Mouse (Mus musculus): ENCODE results near the gene Top1.

Top1 gene

DNA sequence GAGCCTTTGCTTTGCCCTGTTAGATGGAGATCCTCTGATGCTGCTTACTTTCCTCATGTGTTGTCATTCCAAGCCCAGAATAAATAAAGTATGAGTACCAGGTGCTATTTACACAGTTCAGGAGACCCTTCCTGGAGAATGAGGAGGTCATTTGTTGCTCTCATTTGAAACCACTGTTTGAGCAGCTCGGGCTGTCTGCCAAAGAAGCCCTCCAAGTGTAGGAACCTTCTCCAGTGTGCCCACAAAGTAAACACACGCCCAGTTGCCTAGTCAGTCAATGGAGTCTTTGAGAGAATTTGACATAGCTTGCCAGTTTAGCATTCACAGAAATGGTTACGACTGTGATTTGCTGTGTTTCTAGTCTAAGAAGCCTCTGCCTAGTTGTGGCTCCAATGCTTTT, 73.1 kb downstream of the Top1 start:
- no peak for DNase-seq (ENCODE audit: low spot score)

DNA sequence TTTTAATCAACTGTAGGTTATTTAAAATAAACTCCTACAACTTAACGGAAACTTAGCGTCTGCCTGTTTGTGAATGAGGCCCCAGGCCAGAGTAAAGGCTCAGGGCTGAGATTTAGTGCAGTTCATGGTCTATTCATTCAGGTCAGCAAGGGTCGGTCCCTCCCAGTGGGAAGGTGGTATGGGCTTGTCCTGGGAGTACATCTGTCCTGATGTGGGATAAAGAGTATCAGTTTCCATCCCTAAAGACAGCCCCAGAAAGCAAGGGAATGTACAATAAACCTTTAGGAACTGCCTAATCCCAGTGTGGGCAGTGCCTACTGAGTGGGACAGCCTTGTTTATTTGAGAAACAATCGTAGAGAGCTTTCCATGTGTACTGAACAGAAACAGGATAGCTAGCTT, 77.0 kb downstream of the Top1 start:
- no peak for DNase-seq (ENCODE audit: low spot score)

DNA sequence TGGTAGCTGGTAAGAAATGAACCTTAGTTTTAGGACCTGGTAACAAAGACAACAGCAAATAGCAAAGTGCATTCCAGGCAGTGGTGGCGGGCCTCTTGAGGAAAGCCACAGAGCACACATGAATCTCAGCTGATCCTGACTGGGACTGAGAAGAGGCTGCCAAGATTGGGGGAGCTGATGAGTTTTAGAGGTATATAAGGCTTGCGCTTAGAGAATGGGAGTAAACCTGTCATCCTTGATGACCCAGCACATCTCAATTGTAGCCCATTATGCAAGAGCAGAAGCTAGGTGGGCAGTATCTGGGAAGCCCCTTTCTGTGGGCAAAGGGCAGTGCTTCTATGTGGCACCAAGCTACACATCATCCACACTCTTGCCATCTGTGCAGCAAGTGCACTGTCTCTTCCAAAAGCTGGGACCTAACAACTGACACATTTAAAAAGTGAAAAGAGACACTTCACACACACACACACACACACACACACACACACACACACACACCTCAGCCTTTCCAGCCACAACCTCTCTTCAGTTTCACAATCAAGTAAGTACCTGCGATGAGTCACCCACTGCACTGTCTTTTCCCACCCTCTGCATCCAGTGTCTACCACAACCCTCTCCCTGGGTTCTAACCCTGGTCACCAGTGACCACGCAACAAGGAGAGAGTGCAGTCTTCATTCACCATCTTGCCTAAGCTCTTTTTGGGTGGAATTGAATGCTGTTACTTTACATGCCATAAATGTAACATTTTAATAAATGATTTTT, 78.1 kb downstream of the Top1 start:
- DNase-seq (ENCODE audit: low spot score) = no peak

DNA sequence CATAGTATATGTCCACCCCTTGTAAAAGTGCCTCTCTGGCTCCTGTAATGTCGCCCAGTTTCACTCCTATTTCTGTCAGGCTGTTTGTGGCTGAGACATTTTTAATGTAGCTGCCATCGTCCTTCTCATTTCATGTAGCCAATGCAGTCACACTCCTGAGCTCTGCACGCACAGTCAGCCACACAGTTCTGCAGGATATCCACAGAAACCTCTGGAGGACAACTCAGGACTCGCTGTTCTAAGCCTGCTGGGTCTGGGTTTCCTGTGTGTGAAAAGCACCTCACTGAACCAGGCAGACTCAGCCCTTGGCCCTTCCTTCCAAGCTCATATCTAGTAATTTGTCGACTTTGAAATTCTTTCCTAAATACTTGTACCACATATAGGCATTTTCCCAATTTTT, 78.8 kb downstream of the Top1 start:
- DNase-seq (ENCODE audit: low spot score) = no peak

DNA sequence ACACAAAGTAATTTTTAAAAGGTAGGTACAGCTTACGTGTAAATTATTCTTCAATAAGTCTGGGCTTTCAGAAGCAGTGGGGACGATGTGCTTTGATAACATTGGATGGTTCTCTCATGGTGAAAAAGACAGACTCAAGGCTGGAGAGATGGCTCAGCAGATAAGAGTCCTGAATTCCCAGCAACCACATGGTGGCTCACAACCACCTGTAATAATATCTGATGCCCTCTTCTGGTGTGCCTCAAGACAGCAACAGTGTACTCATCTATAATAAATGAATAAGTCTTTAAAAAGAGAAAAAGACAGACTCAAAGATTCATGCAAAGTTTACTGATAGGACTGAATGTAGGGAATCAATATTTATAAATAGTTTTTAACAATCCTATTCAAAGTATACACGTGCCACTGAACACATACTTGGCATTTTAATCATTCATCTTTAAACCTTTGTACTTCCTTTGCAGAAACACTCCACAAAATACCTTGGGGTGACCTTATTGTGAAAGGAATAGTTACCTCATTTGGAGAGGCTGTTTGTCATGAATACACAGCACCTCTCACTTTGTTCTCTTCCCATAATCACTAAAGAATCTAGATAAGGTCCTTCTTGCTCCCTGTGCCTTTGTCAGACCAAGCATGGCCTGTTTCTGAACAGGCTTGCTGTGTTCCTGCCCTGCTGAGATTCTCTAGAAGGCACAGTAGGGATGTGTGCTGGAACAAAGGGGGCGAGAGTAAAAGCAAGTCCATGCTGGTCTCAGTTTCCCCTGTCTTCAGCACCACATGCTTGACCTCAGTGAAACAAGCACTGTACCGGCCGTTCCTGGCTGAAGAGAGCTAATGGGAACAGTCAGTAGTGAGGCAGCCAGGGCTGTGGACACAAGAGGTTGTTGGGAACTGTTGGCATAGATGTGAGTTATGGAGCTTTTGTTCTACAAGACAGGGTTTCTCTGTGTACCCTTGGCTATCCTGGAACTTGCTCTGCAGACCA, 80.5 kb downstream of the Top1 start:
- no peak for DNase-seq (ENCODE audit: low spot score)

DNA sequence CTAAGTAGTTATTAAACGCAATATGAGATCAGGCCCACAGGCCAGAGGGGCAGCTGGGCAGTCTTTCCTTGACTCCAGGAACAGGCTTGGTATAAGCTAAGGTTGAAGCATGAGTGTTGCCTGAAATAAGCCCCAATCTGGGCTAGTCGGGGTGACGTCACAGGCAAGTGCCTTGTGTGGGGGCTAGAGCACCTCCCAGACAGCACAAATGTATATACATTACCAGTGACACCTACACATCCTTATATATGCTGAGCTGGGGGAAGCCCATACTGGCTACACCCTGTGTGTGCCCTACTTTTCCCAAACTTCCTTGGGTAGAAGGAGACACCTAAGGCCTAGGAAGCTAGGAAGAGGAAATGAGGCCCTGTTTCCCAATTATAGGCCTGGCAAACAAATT, 83.3 kb downstream of the Top1 start:
- no peak for DNase-seq (ENCODE audit: low spot score)

DNA sequence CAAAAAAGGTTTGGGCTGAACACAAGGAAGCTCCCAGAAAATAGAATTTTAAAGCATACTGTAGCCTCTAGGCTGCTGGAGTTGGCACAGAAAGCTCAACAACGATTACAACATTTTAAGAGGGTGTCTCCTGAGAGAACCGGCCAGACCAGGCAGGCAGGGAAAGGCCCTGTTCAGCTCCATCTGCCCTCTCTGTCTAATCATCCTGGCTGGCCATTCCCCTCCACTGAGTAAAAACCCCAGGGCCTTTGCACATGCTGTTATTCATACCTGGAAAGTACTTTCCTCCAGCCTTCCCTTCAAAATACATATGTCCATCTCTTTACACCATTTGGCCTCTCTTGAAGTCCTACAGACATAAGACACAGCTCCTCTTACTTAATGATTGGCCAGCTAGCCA, 83.7 kb downstream of the Top1 start:
- no peak for DNase-seq (ENCODE audit: low spot score)

DNA sequence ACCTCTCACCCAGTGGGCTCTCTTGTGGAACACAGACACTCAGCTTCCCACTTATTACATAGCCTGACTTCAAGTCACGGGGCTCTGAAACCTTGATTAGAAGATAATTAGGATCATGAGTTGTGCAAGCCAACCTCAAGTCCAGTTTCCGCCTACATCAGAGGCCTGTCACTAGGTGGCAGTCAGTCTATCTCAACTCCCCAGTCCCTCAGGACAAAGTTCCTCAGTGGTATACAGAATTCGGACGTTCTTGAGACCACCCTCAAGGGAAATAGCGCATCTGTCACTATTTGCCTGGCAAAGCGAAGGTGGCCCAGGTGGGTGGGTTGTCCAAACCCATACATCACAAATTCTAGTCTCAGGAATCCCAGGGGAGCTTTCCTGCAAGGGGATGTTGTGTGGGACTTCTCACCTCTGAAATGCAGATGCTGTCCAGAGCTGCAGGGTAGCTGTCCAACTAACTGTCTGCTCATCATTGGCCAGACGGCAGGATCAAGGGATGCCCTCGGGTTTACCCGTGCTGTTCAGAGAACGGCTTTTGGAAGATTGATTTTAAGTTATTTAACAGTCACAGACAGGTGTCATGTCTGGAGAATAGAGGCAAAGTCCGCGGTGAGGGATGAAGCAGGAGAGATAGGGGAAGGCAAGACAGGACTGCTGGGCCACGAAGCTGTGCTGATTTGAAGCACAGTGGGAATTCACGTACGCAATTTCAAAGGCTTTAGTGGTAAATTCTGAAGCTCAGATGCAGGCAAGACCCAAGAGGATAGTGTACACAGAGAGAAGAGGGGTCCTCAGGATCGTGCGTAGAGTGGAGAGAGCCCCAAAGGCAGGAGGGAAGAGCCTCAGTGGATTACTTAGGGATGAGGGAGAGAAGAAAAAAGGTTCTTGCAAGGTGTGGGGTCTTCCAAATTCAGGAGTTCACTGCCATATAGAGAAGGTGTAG, 84.4 kb downstream of the Top1 start:
- DNase-seq (ENCODE audit: low spot score) = no peak

DNA sequence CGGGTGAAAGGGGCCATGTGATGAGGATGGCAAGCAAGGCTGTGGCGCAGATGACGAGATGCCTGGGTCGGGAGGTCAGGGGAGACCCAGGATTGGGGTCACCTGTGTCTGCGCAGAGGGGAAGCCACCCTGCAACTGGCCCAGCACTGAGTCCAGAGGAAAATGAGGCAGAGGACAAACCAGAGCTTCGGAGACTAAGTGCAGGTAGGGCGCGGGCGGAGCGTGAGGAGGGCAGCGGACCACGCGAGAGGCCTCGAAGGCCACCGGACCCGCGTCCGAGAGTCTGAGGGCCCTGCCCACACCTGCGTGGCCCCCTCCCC, 85.1 kb downstream of the Top1 start:
- no peak for DNase-seq (ENCODE audit: low spot score)

DNA sequence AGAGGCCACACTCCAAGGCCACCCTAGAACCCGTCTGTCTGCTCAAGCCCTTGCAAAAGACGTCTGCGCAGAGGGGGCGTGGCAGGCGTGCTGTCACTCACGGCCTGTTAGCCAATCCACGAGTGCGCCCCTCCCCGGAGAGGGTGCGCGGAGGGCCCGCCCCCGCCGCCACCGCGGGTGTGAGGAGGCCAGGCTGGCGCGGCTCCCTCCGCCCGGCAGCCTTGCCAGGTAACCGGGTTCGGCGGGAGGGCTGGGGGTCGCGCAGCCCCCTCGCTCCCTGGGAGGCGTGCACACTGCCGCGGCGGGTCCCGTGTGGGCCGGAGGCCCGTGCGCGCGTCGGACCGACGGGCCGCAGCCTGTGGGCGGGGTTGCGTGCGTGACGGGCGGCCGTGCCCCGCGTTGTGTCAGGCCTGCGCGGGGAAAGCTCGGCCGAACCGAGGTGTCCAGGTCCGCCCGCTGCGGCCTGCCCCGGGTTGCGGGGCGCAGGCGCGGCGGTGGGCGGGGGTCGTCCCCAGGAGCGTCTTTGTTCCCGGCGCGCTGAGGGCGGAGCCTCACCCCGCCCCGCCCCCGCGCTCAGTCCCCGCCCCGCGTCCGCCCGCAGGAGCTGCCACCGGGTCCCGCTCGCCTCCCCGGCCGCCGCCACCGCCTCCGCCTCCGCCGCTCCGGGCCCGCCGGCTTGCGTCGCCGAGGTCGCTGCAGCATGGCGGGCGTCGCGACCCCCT, 85.6 kb downstream of the Top1 start, which contains the start of gene Plcg1:
Gene Plcg1 (plus strand): TSS at position 184 of the 722 bp plus-strand sequence.
- DNase-seq (ENCODE audit: low spot score) = peak; percentile 87

DNA sequence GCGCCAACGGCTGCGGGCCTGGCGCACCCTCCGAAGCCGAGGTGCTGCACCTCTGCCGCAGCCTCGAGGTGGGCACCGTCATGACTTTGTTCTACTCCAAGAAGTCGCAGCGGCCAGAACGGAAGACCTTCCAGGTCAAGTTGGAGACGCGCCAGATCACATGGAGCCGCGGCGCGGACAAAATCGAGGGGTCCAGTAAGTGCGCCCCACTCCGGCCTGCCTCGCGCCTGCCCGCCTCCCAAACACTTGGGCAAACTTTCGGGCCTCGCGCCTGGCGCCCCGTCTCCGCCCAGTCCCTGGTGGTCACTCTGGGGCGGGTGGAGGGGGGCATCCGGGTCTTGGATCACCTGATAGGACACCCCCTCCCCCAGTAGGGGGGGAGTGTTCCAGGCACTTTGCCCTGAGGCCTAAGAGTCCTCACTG, 86.2 kb downstream of the Top1 start:
- no peak for DNase-seq (ENCODE audit: low spot score)

DNA sequence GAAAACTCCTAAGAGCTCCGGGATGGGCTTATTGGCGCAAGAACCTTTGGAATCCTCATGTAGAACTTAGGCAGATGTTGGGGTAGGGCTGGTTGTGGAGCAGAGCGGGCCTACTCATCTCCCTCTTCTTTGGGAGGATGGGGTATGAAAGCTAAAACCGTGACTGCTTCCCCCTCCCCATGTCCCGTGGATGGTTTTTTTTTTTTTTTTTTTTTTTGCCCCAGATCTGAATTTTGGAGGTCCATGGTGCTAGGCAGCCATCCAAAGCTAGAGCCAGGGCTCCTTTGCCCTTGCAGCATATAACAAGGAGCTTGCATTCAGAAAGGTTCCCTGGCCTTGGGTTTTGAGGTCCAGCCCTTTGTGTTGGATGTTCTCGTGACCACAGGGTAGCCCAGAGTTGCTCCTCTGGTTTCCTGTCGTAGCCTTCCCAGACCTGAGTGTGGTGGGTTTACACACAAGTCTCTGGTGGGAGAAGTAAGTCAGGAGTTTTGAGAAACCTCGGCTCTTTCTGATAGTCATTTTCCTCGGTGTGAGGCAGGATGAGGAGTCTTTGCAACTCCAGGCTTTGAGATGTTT, 86.8 kb downstream of the Top1 start:
- no peak for DNase-seq (ENCODE audit: low spot score)

DNA sequence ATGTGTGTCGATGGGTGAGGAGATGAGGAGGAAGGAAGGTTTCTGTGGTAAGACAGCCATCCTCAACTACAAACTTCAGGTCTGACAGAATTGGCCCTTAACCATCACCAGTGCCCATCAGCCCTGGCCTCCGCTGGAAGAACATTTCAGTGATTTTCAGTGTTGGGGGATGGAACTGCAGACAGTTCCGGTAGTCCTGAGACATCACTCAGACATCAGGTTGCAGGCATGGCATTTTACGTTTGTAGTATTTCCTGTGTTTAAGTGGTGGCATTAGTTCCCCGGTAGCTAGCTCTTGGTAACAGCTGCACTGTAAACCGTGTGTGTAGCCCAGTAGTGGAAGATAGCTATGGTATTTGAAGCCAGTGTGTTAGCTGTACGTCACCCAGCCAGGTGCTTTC, 87.4 kb downstream of the Top1 start:
- DNase-seq (ENCODE audit: low spot score) = no peak

DNA sequence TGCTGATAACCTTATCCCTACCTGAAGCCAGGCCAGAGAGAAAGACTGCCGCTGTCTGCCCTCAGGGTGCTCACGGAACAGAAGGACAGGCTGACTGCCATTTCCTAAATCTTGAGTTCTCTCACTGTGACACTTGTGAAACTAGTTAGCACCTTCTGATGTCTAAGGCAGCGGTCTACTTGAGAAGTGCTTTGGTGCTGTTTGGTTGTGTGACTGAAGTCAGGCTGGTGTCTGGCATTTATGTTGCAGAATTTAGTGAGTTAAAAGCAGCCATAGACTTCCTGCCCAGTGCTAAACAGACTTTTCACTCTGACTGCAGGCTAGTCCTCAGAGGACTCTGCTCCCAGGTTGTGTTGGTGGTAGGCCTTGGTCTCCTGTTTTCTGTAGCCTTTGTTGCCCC, 88.6 kb downstream of the Top1 start:
- no peak for DNase-seq (ENCODE audit: low spot score)

DNA sequence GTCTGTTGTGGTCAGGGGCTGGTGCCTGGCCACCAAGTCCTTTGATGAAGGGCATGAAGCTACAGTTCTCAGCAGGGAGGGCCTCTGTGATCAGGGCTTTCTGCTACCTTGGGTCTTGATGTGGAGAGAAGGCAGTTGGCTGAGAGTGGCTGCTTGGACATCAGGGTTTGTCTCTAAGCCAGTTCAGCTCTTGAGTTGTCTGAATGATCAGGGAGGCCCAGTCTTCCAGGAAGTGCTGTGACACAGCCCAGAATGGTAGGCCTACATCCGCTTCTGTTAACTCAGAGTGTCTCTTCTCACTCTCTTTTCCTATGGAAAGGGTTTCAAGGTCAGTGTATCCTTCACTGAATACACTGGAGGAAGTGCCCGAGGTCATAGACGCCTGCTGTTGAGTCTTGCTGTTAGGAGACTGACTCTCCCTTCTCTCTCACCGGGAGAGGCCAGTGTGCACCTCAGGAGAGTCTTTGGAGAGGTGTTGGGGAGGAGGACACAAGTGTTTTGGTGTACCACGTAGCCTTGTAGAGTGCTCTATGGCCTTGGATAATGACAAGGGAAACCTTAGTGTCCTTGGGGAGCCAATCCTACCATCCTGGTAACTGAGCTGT, 90.1 kb downstream of the Top1 start:
- DNase-seq (ENCODE audit: low spot score) = no peak

DNA sequence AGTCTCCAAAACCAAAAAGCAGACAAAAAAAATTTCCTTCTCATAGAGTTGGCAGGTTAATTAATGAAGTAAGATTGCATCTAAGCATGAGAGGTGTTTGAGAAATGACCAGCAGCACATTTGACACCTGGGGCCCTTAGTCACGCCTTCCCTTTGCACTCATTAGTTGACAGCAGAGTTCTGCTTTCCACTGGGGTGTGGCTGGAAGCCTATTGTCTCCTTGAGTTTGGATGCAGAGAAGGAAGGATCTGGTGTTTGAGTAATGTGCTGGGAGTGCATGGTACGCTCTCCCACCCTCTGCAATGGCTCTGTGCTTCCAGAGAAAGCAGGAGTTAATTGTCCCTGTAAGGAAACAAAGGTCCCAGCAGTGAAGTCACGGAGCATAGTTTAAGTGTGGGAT, 90.8 kb downstream of the Top1 start:
- no peak for DNase-seq (ENCODE audit: low spot score)

DNA sequence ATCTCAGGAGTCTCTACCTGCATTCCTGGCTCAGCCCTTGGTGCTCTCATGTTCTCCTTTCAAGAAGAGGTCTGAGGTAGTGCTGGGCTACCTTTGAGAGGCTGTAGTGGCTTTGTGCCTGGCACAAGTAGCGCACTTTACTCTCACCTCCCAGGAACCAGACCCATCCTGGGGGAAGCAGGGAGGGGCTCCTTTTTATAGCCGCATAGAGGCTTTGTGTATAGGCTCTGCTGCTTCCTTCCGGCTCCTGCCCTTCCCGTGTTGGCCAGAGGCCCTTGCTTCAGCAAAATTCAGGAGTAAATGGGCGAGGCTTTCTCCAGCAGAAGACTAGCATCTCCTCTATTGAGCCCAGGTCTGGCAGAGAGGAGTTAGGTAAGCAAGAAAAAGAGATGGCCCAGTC, 92.7 kb downstream of the Top1 start:
- DNase-seq (ENCODE audit: low spot score) = no peak

DNA sequence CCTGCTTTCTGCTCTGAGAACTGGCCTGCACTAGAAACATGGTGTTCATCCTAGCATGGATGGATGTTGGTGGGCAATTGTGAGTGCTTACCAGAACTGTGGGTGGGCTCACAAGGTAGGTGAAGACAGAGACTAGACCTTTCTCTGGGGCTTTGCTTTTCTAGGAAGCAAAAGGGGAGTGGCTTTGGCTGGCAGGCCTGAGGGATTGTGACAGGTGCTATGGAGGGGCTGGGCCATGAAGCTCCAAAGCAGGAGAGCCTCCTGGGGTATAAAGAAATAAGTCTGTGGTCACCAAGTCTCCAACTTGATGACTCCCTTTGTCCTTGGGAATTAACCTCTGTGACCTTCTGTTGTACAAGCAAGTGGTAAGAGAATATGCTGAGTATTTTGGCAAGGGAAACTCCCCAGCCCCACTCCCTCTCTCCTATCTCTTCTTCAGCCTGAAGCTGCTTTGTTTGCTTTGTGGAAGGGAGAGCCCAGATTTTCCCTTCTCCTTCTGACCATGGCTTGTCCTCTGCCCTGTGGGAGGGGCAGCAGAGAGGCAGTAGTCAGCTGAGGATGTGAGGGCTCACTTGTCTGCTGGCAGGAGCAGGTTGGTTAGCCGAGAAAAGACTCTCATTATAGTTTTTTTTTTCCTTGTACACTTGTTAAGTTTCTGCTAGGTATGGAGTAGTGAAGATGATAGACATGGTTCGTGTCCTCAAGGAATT, 94.1 kb downstream of the Top1 start:
- no peak for DNase-seq (ENCODE audit: low spot score)

DNA sequence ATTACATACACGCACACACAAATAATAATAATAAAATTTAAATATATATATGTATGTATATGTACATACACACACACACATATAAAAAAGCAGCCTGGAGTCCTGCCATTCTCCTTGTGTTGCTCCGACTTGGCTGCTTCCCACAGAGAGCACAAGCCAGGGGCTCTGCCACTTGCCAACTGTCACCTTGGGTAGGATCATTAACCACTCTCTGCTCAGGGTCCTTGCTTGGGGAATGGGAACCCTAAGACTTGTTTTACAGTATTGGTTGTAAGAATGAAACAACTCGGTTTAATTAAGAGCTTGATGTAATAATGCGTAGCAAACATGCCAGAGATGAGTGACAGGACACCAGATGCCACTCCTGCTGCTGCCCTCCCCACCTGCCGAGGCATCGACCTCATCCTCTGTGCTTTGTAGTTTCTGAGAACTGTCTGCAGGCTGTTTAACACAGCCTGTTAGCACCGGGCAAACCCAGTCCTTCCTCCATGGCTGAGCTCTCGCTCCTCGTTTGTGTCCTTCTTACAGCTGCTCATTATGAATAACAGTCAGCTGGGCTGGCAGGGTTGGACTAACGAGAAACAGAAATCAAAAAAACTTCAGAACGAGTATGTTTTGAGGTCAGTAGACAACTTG, 95.0 kb downstream of the Top1 start:
- DNase-seq (ENCODE audit: low spot score) = no peak

DNA sequence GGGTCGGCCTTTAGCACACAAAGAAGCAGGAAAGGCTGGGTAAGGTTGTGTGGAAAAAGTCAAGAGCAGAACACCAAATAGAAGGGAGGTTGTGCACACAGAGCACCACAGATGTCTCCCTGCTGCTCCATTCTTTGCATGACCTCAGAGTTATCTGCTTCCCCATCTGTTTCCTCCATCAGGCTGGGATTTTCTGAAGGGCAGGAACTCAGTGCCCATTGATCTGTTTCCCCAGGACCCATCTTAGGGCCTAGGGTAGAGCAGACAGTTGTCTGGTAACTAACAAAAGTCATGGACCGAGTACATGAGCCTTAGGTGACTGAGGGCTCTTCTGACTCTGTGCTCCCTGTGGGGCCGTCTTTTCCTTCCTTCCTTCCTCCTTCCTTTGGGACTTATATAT, 95.9 kb downstream of the Top1 start:
- DNase-seq (ENCODE audit: low spot score) = no peak
